Mouse (Mus musculus): ENCODE measurements at regions not wholly inside any gene's neighbourhood (a gene's known extent, or its start where the extent isn't known, plus 50 kb on each side); places are given as distances from the start of the nearest gene placed in this dataset.

DNA sequence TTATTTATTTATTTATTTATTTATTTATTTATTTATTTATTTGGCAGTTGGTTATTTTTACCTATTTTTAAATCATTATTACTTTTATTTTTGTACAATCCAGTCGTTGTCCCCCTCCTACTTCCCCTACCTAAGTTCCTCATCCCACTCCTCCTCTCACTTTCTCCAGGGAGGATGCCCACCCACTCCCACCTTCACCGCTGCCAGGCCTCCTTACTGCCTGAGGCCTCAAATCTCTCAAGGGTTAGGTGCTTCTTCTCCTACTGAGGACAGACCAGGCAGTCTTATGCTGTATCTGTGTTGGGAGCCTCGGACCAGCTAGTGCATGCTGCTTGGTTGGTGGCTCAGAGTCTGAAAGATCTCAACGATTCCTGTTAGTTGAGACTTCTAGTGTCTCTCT lies 1517.6 kb downstream of the Pcdh9 start:
- Histone ChIP-seq H3K4me1 (ENCODE audit: control insufficient read depth, insufficient read depth, low read length) (no peaks in the 10 kb centered on the region), H3K36me3 (replicated peaks; ENCODE audit: control insufficient read depth, insufficient read depth, low read depth, low read length) (no peaks in the 10 kb centered on the region), H3K27me3 (ENCODE audit: control insufficient read depth, insufficient read depth, low read length) (no peaks in the 10 kb centered on the region), H3K27ac (replicated peaks; ENCODE audit: low read depth, low read length) (no peak overlapping the region), H3K4me3 (ENCODE audit: low read depth, low read length) (no peak overlapping the region), H3K9ac (replicated peaks; ENCODE audit: low read length) (no peak overlapping the region), H3K9me3 (replicated peaks; ENCODE audit: control insufficient read depth, low read length) (no peaks in the 10 kb centered on the region), H3K4me2 (ENCODE audit: low read depth, low read length) (no peak overlapping the region)
- DNase-seq (ENCODE audit: low spot score) (no peak), ATAC-seq (replicated peaks; ENCODE audit: insufficient number of reproducible peaks, low FRiP score, low TSS enrichment, low read depth) (no peak)
- 84% methylated on average over 4 of the region's 4 CpGs for WGBS

DNA sequence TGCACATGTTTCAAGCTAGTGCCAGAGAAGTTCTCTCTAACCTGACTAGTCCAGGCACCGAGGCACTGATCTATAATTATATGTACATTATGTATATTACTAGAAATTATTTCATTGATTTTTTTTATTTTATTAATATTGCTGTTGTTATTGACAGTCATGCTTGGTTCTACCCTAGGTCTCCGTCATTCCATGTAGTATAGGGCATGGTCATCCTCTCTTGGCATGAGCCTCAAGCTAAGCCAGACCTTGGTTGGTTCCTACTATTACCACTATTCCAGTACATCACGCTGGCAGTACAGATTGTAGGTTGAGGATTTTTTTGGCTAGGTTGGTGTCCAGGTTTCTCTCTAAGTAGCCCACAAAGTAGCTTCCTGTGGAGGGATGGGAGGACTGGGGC lies 1518.0 kb downstream of the Pcdh9 start:
- Histone ChIP-seq H3K4me1 (ENCODE audit: control insufficient read depth, insufficient read depth, low read length) (no peaks in the 10 kb centered on the region), H3K9me3 (replicated peaks; ENCODE audit: control insufficient read depth, low read length) (no peaks in the 10 kb centered on the region), H3K27me3 (ENCODE audit: control insufficient read depth, insufficient read depth, low read length) (no peaks in the 10 kb centered on the region), H3K27ac (replicated peaks; ENCODE audit: low read depth, low read length) (no peak overlapping the region), H3K36me3 (replicated peaks; ENCODE audit: control insufficient read depth, insufficient read depth, low read depth, low read length) (no peaks in the 10 kb centered on the region), H3K4me3 (ENCODE audit: low read depth, low read length) (no peak overlapping the region), H3K4me2 (ENCODE audit: low read depth, low read length) (no peak overlapping the region), H3K9ac (replicated peaks; ENCODE audit: low read length) (no peak overlapping the region)
- DNase-seq (ENCODE audit: low spot score) (no peak), ATAC-seq (replicated peaks; ENCODE audit: insufficient number of reproducible peaks, low FRiP score, low TSS enrichment, low read depth) (0 out of 2 replicates have a peak, but pooled peaks have one; percentile 34)
- WGBS, result 94% methylated on average over 3 of the region's 3 CpGs

All from embryonic facial prominence, embryonic 11.5 days (tissue).